Mouse (Mus musculus) skeletal muscle tissue, postnatal 0 days (tissue): ENCODE data around the gene Gm26661. TPM values are rescaled to one million over a fixed set of nuclear protein-coding genes. Genes with fewer than 3 reads are reported as not detected.

Experiments
- polyA plus RNA-seq: library from polyadenylated mRNA; unstranded; fragments of >200 nt; fragmentation: Nextera tagmentation; extraction: Ambion mirVana; gene quantifications from 2 replicates; pipeline ENCODE4 v1.2.1, GENCODE M21; 2015

Gm26661 gene
- not detected in 2 replicates for polyA plus RNA-seq

DNA sequence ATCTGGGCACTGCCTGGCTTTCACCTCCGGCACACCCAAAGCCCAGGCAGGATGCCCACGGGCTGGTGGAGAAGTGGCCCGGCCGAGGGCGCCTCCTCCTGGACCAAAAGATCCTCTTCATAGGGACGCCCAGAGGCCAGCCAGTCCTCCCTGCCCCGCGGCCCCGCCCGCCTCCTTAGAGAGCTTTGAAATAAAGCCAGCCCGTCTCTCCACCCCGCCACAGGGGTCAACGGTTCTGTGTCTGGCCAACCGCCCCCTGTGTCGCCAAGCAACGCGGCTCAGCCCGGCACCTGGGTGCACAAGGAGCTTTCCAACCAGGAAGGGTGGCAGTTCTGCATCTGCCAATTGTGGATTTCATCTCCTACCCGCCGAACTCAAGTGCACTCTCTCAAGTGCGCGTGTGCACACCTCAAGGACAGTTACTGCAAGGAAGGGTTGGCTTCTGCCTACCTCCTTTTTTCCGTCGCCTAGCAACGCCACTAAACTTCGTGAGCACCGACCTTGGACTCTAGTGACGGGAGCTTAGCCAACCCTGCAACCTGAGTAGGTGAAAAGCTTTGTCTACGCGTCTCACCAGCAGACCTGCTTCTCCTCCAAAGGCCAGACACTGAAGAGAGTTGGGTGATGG is at the start of gene Gm26661:
TSS of gene Gm26661 (plus strand) at position 56 of the 628 bp plus-strand sequence.

DNA sequence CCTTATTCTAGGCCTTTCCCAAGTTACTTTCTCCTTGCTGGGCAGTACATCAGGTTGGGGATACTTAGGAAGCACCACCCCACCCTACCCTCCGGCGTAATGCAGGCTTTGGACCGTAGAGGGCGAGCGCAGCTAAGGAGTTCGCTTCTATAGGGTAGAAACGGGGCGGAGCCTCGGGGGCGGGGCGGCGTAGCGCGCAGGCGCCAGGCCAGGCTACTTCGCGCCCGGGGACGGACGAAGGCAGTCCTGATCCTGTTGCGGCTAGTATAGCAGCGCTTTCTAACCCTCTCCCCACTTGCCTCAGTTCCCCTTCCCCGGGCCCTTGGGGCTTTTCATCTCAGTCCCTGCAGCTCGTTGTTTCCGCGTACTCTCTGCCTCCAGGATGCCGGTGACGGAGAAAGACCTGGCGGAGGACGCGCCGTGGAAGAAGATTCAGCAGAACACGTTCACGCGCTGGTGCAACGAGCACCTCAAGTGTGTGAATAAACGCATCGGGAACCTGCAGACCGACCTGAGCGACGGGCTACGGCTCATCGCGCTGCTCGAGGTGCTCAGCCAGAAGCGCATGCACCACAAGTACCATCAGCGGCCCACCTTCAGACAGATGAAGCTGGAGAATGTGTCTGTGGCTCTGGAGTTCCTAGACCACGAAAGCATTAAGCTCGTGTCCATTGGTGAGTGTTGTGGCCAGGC is 26.5 kb downstream of the Gm26661 start, which contains the start of gene Flnb:
TSS of gene Flnb (plus strand) at position 188 of the 693 bp plus-strand sequence.

Other genes with a start within 250 kb of the Gm26661 start
- 0.30 TPM in 1 of 2 replicates, not detected in the other for gene Gm3558, start 223.0 kb upstream of the Gm26661 start, polyA plus RNA-seq
- gene Gm10338, start 196.0 kb upstream of the Gm26661 start, polyA plus RNA-seq, result not detected in 2 replicates
- not detected in 2 replicates for gene Gm10128, start 147.6 kb upstream of the Gm26661 start, polyA plus RNA-seq
- 5.8 TPM in 2 replicates for gene Flnb, start 26.4 kb downstream of the Gm26661 start, polyA plus RNA-seq
- not detected in 2 replicates for gene Gm45521, start 165.7 kb downstream of the Gm26661 start, polyA plus RNA-seq
- gene Dnase1l3, start 203.0 kb downstream of the Gm26661 start, polyA plus RNA-seq, result 0.57 and 0.63 TPM in 2 replicates
- 3.7 and 5.6 TPM in 2 replicates for gene Abhd6, start 211.3 kb downstream of the Gm26661 start, polyA plus RNA-seq